Mouse (Mus musculus): ENCODE results near the gene Ubac2. TPM values are rescaled to one million over a fixed set of nuclear protein-coding genes. Genes with fewer than 3 reads are reported as not detected.

The Ubac2 gene
- total and polyA plus RNA-seq, 3 experiments, result 25.0 to 50.8 (median 37.2) TPM

DNA sequence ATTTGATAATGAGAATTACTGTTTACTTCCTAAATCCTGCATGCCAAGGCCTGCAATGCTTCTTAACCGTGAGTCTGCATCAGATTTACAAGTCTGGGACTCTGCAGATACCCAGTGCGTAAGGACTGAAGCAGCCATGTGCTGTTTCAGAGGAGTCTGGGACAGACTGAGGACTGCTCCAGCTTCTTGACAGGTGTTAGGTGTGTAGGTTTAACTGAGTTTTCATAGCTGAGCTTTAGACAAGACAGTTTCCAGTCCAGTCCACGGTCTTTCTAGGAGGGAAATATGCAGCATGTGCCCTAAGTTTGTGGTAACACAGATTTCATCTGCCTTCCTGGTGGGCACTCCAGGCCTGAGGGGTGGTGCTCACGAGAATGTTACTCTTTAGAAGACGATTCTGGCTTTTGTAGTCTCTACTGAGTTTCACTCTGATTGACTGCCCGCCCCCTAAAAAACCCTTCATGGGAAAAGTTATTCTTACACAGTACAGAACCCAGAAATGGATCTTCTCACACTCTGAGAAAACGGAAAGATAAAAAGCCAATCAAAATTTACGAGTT, 68.9 kb downstream of the Ubac2 start:
- H3K27me3 ChIP-seq (ENCODE audit: insufficient read depth, low read length), result no peaks in the 10 kb centered on the region
- H3K4me3 ChIP-seq (ENCODE audit: low read depth, low read length), result no peak overlapping the region
- H3K9me3 ChIP-seq (replicated peaks), result 0 out of 2 replicates have a peak, but pooled peaks cover 2% of the 10 kb centered on the region
- H3K36me3 ChIP-seq (replicated peaks), result peaks cover 25% of the 10 kb centered on the region
- DNase-seq (ENCODE audit: low spot score) (no peak), ATAC-seq (ENCODE audit: extremely low read depth, insufficient number of reproducible peaks, low FRiP score, poor library complexity, severe bottlenecking) (no peak)
- TF ChIP-seq GATA2 (IDR thresholded peaks at IDR 0.05; ENCODE audit: borderline replicate concordance, low read depth, low read length) (no peak), POLR2AphosphoS5 (IDR thresholded peaks at IDR 0.05; ENCODE audit: insufficient replicate concordance, low read depth, low read length) (no peak), TAL1 (conservative IDR thresholded peaks at IDR 0.05; ENCODE audit: low read depth, low read length) (no peak), GATA1 (IDR thresholded peaks at IDR 0.05; ENCODE audit: borderline replicate concordance, low read length) (no peak), CTCF (IDR thresholded peaks at IDR 0.05; ENCODE audit: low read depth, low read length) (no peak)
- H3K4me1 ChIP-seq (ENCODE audit: insufficient read depth, low read depth, low read length), result peaks cover 20% of the 10 kb centered on the region

DNA sequence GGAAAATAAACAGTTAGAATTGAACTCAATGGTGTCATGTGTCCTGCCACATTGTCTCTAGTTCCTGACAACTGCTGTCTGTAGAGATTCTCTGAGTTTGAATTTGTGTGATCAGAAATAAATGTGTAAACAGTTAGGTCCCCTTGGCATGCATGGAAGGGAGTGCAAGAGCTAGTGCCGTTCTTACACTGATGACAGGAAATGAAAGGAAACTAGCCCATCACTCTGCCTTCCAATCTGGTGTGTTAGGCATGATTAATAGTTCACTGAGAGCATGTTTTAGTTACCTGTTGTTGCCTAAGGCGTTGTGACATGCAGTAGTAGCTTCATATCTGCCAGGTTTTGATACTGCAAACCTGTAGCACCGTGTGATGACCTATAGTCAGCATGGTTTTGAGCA, 69.5 kb downstream of the Ubac2 start:
- TF ChIP-seq CTCF (IDR thresholded peaks at IDR 0.05; ENCODE audit: low read depth, low read length), result no peak
- no peak for TF ChIP-seq TAL1 (conservative IDR thresholded peaks at IDR 0.05; ENCODE audit: low read depth, low read length)
- ATAC-seq (ENCODE audit: extremely low read depth, insufficient number of reproducible peaks, low FRiP score, poor library complexity, severe bottlenecking), result no peak
- no peak for DNase-seq (ENCODE audit: low spot score)
- H3K27me3 ChIP-seq (ENCODE audit: insufficient read depth, low read length), result no peaks in the 10 kb centered on the region
- 0 out of 2 replicates have a peak, but pooled peaks cover 2% of the 10 kb centered on the region for H3K9me3 ChIP-seq (replicated peaks)
- H3K4me1 ChIP-seq (ENCODE audit: insufficient read depth, low read depth, low read length), result peaks cover 20% of the 10 kb centered on the region
- H3K4me3 ChIP-seq (ENCODE audit: low read depth, low read length), result no peak overlapping the region
- peaks cover 25% of the 10 kb centered on the region for H3K36me3 ChIP-seq (replicated peaks)

DNA sequence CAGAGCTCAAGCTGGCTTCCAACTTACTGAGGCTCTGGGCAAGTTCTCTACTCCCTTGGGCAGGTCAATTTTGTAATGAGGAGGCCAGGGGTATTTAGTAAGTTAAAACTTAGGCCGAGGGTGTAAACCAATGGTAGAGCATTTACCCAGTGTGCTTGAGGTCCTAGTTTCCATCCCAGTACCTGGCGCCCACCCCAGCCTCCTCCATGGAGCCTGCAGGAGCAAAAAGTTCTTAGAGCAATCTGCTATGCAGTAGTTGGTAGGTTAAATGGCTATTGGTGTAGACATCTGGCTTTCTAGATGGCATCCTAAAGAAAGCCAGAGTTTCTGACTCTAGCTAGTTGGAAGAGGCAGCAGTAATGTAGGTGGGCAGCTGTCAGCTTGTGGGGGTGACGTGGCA, 71.0 kb downstream of the Ubac2 start:
- DNase-seq (ENCODE audit: low spot score) (no peak), ATAC-seq (ENCODE audit: extremely low read depth, insufficient number of reproducible peaks, low FRiP score, poor library complexity, severe bottlenecking) (no peak)
- no peak for TF ChIP-seq GATA1 (IDR thresholded peaks at IDR 0.05; ENCODE audit: borderline replicate concordance, low read length)
- TF ChIP-seq TAL1 (conservative IDR thresholded peaks at IDR 0.05; ENCODE audit: low read depth, low read length), result no peak
- peaks cover 35% of the 10 kb centered on the region for H3K36me3 ChIP-seq (replicated peaks)
- H3K9me3 ChIP-seq (replicated peaks), result no peaks in the 10 kb centered on the region
- H3K4me1 ChIP-seq (ENCODE audit: insufficient read depth, low read depth, low read length), result peaks cover 20% of the 10 kb centered on the region
- no peak overlapping the region for H3K4me3 ChIP-seq (ENCODE audit: low read depth, low read length)
- no peaks in the 10 kb centered on the region for H3K27me3 ChIP-seq (ENCODE audit: insufficient read depth, low read length)

DNA sequence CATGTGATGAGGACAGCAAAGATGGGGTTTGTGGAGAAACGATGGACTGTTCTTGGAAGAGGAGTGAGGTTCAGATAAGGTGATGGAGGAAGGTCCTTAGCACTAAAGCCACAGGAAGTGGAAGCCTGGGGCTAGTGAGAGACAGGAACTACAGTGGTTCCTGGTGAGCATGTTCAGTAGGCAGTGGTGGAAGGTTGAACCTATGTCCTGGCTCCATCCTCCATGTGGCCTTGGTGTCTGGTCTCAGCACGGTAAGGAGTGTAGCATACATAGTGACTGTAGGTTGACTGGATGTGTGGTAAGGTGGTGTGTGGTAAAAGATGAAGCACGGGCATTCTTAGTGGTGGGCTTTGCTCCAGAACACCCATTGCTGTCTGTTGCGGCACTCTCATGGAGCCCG, 71.5 kb downstream of the Ubac2 start:
- no peak for TF ChIP-seq CTCF (IDR thresholded peaks at IDR 0.05; ENCODE audit: low read depth, low read length)
- no peak for TF ChIP-seq GATA2 (IDR thresholded peaks at IDR 0.05; ENCODE audit: borderline replicate concordance, low read depth, low read length)
- no peak for TF ChIP-seq TAL1 (conservative IDR thresholded peaks at IDR 0.05; ENCODE audit: low read depth, low read length)
- TF ChIP-seq GATA1 (IDR thresholded peaks at IDR 0.05; ENCODE audit: borderline replicate concordance, low read length), result no peak
- no peak for TF ChIP-seq POLR2AphosphoS5 (IDR thresholded peaks at IDR 0.05; ENCODE audit: insufficient replicate concordance, low read depth, low read length)
- Histone ChIP-seq H3K36me3 (replicated peaks) (peaks cover 40% of the 10 kb centered on the region), H3K27me3 (ENCODE audit: insufficient read depth, low read length) (no peaks in the 10 kb centered on the region), H3K4me1 (ENCODE audit: insufficient read depth, low read depth, low read length) (peaks cover 20% of the 10 kb centered on the region), H3K9me3 (replicated peaks) (no peaks in the 10 kb centered on the region), H3K4me3 (ENCODE audit: low read depth, low read length) (no peak overlapping the region)
- no peak for DNase-seq (ENCODE audit: low spot score)
- no peak for ATAC-seq (ENCODE audit: extremely low read depth, insufficient number of reproducible peaks, low FRiP score, poor library complexity, severe bottlenecking)

DNA sequence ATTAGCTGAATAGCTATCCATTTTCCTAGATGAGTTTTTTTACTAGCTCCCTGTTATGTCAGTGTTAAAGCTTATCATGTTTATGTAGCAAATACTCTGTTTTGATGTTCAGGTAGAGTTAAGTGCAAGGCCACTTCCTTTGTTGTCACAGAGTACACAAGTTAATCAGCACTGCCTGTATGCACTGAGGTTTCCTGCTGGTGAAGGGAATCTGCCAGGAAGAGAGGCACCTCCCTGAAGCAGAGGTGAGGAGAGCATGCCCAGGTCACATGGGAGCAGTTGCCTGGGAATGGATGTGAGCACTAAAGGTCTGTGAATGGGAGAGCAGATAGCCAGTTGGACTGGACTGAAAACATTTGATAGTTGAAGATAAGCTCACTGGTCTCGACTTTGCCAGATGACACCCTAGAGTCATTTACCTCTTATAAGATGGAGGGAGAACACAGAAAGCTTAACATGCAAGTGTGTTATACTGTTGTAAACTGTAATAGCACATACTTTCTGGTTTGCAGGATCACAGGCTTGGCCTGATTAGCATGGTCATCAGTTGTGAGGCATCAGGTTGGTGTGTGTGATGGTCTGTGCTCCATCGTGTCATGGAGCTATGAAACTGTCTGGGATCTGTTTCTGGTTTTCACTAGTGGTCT, 73.1 kb downstream of the Ubac2 start:
- Histone ChIP-seq H3K27me3 (ENCODE audit: insufficient read depth, low read length) (no peaks in the 10 kb centered on the region), H3K9me3 (replicated peaks) (no peaks in the 10 kb centered on the region), H3K4me1 (ENCODE audit: insufficient read depth, low read depth, low read length) (peaks cover 24% of the 10 kb centered on the region), H3K4me3 (ENCODE audit: low read depth, low read length) (no peak overlapping the region), H3K36me3 (replicated peaks) (peaks cover 40% of the 10 kb centered on the region)
- ATAC-seq (ENCODE audit: extremely low read depth, insufficient number of reproducible peaks, low FRiP score, poor library complexity, severe bottlenecking) (peak; percentile 76), DNase-seq (ENCODE audit: low spot score) (no peak)
- TF ChIP-seq CTCF (IDR thresholded peaks at IDR 0.05; ENCODE audit: low read depth, low read length) (no peak), TAL1 (conservative IDR thresholded peaks at IDR 0.05; ENCODE audit: low read depth, low read length) (0 out of 2 replicates have a peak, but pooled peaks have one; percentile 4)

DNA sequence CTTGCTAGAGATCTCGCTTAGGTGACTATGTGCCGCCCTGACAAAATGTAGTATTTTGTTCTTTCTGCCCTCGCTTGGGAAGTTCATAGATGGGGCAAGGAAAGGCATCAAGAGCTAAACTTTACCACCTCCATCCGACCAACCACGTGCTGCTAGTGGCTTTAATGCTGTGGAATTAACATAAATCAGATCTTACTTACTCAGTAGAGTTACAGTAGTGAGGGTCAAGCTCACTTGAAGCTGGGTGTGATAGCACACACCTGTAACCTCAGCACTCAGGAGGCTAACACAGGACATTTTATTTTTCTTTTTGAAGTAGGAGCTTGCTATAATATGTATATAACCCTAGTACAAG, 73.6 kb downstream of the Ubac2 start:
- TF ChIP-seq GATA1 (IDR thresholded peaks at IDR 0.05; ENCODE audit: borderline replicate concordance, low read length) (no peak), CTCF (IDR thresholded peaks at IDR 0.05; ENCODE audit: low read depth, low read length) (no peak), TAL1 (conservative IDR thresholded peaks at IDR 0.05; ENCODE audit: low read depth, low read length) (no peak), POLR2AphosphoS5 (IDR thresholded peaks at IDR 0.05; ENCODE audit: insufficient replicate concordance, low read depth, low read length) (no peak), GATA2 (IDR thresholded peaks at IDR 0.05; ENCODE audit: borderline replicate concordance, low read depth, low read length) (no peak)
- DNase-seq (ENCODE audit: low spot score) (no peak), ATAC-seq (ENCODE audit: extremely low read depth, insufficient number of reproducible peaks, low FRiP score, poor library complexity, severe bottlenecking) (no peak)
- Histone ChIP-seq H3K36me3 (replicated peaks) (peaks cover 40% of the 10 kb centered on the region), H3K4me1 (ENCODE audit: insufficient read depth, low read depth, low read length) (peaks cover 27% of the 10 kb centered on the region), H3K9me3 (replicated peaks) (no peaks in the 10 kb centered on the region), H3K27me3 (ENCODE audit: insufficient read depth, low read length) (no peaks in the 10 kb centered on the region), H3K4me3 (ENCODE audit: low read depth, low read length) (no peak overlapping the region)

DNA sequence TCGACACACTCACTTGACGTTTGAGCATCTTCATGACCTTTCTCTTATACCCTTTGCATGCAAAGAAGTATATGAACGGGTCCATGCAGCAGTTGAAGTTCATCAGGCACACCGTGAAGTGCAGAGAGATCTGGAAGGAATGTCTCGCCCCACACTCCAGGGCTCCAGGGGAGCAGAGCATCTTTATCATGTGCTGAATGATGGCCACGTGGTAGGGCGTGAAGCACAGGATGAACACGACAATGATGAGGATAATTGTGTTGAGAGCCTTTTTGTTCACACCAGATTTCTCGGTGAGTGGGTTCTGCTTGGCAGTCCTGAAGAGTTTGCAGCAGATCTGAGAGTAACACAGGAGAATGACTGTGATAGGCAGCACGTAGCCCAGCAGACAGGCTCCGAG, 75.7 kb downstream of the Ubac2 start:
- H3K9me3 ChIP-seq (replicated peaks), result no peaks in the 10 kb centered on the region
- TF ChIP-seq POLR2AphosphoS5 (IDR thresholded peaks at IDR 0.05; ENCODE audit: insufficient replicate concordance, low read depth, low read length), result no peak
- no peak for TF ChIP-seq GATA1 (IDR thresholded peaks at IDR 0.05; ENCODE audit: borderline replicate concordance, low read length)
- TF ChIP-seq TAL1 (conservative IDR thresholded peaks at IDR 0.05; ENCODE audit: low read depth, low read length), result no peak
- TF ChIP-seq GATA2 (IDR thresholded peaks at IDR 0.05; ENCODE audit: borderline replicate concordance, low read depth, low read length), result no peak
- TF ChIP-seq CTCF (IDR thresholded peaks at IDR 0.05; ENCODE audit: low read depth, low read length), result no peak
- peaks cover 44% of the 10 kb centered on the region for H3K4me1 ChIP-seq (ENCODE audit: insufficient read depth, low read depth, low read length)
- ATAC-seq (ENCODE audit: extremely low read depth, insufficient number of reproducible peaks, low FRiP score, poor library complexity, severe bottlenecking), result no peak
- peaks cover 37% of the 10 kb centered on the region for H3K36me3 ChIP-seq (replicated peaks)
- H3K4me3 ChIP-seq (ENCODE audit: low read depth, low read length), result no peak overlapping the region
- no peak for DNase-seq (ENCODE audit: low spot score)
- H3K27me3 ChIP-seq (ENCODE audit: insufficient read depth, low read length), result no peaks in the 10 kb centered on the region
